Mouse (Mus musculus) liver, embryonic 14.5 days (tissue): Measurements from ENCODE around the gene Sptbn2. TPM values are rescaled to one million over a fixed set of nuclear protein-coding genes. Genes with fewer than 3 reads are reported as not detected.

ENCODE experiments used
- ATAC-seq: fragments of 200-750 bp; cut with Nextera tagmentation; 2 replicates; pipeline ENCODE4 v1.8.0; 2017; ENCODE audit warnings: moderate number of reproducible peaks, mild to moderate bottlenecking, moderate library complexity; ENCODE audit not compliant: insufficient read depth
- DNase-seq, 3 experiments: peaks; one replicate each; pipeline ENCODE4 v3.0.0-alpha.2; 2012 to 2013; ENCODE audit warnings: low read depth in 3 of 3, low spot score in 3 of 3
- H3K27ac ChIP-seq: fragments of 300-500 bp; sonication (generic); 2 replicates; pipeline ENCODE4 v1.5.1; 2014; ENCODE audit warnings: moderate library complexity, mild to moderate bottlenecking, control low read depth, inconsistent platforms
- H3K27me3 ChIP-seq: fragments of 300-500 bp; sonication (generic); 2 replicates; pipeline ENCODE4 v1.6.1; 2014; ENCODE audit warnings: mild to moderate bottlenecking, low read length, moderate library complexity; ENCODE audit not compliant: control insufficient read depth, insufficient read depth
- H3K36me3 ChIP-seq: fragments of 300-500 bp; sonication (generic); replicated peaks from 2 replicates; pipeline ENCODE4 v1.6.1; 2014; ENCODE audit warnings: low read depth; ENCODE audit not compliant: control insufficient read depth, insufficient read depth
- H3K4me1 ChIP-seq, 2 experiments: fragments of 200-500 bp in 1 of 2; fragments of 300-500 bp in 1 of 2; sonication (generic) in 1 of 2; replicated peaks; 2 replicates each; pipeline ENCODE4 v1.6.1; 2012 to 2014; ENCODE audit warnings: antibody characterized with exemption in 1 of 2, inconsistent platforms in 1 of 2, low read length in 1 of 2; ENCODE audit not compliant: control insufficient read depth in 2 of 2, insufficient read depth in 2 of 2
- H3K4me2 ChIP-seq: fragments of 300-500 bp; sonication (generic); 2 replicates; pipeline ENCODE4 v1.6.1; 2014; ENCODE audit warnings: low read depth, mild to moderate bottlenecking, control low read depth, moderate library complexity
- H3K4me3 ChIP-seq, 2 experiments: fragments of 200-500 bp in 1 of 2; fragments of 300-500 bp in 1 of 2; sonication (generic) in 1 of 2; 2 replicates each; pipeline ENCODE4 v1.5.1; 2012 to 2014; ENCODE audit warnings: low read depth in 2 of 2, low read length in 2 of 2, mild to moderate bottlenecking in 2 of 2, control low read depth in 1 of 2, inconsistent platforms in 1 of 2, moderate library complexity in 1 of 2; ENCODE audit not compliant: insufficient read depth in 1 of 2
- H3K9ac ChIP-seq: fragments of 300-500 bp; sonication (generic); replicated peaks from 2 replicates; pipeline ENCODE4 v1.6.1; 2014; ENCODE audit warnings: mild to moderate bottlenecking, control low read depth, moderate library complexity
- H3K9me3 ChIP-seq: fragments of 300-500 bp; sonication (generic); 2 replicates; pipeline ENCODE4 v1.6.1; 2016; ENCODE audit warnings: low read length, mixed read lengths; ENCODE audit not compliant: control insufficient read depth
- CTCF ChIP-seq: IDR thresholded peaks from 2 replicates; pipeline ENCODE4 v1.5.1; 2016; ENCODE audit warnings: antibody characterized with exemption, low read depth, control low read depth
- EP300 ChIP-seq: IDR thresholded peaks from 2 replicates; pipeline ENCODE4 v1.6.1; 2016; ENCODE audit warnings: antibody characterized with exemption, low read depth
- WGBS: fragments of 180-500 bp; shearing (Covaris S2); extraction: QIAGEN DNeasy Blood & Tissue Kit; methylation state at CpG from one replicate; pipeline ENCODE4 v1.1.7; 2014; ENCODE audit not compliant: insufficient replicate concordance; 5-methylcytosine and 5-hydroxymethylcytosine counted together
- polyA plus RNA-seq, 2 experiments: library from polyadenylated mRNA; depleted of rRNA in 1 of 2; stranded (reverse) in 1 of 2; unstranded in 1 of 2; fragments of >200 nt; fragmentation: Nextera tagmentation in 1 of 2; extraction: Ambion mirVana in 1 of 2; gene quantifications; 2 replicates each; pipeline versions ENCODE4 v1.2.1 to v1.2.3; 2012 to 2014

Gene Sptbn2
- polyA plus RNA-seq, 2 experiments: 0.03 to 0.04 TPM

DNA sequence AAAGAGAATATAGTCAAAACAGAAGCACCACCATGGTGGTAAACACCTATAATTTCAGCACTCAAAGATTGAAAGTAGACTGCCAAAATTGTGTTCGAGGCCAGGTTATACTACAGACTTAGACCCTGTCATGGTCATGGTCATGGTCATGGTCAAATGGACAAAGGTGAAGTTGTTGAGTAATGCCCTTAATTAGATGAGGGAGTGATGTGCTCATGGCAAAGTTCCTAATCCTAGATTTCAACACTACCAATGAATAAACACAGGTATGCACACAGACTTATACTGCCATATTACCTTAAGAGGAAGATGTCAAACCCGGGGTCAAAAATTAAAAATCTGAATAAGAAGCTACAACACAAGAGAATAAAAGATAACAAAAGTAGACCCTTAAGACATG is 75.3 kb downstream of the Sptbn2 start:
- 84% methylated on average over 2 of the region's 2 CpGs for WGBS
- Histone ChIP-seq H3K27ac (no peak overlapping the region), H3K4me1 (peaks cover 3 to 4% of the 10 kb centered on the region in 2 experiments), H3K9ac (no peak overlapping the region), H3K36me3 (peaks cover 94% of the 10 kb centered on the region), H3K27me3 (no peaks in the 10 kb centered on the region), H3K4me2 (no peak overlapping the region), H3K9me3 (no peaks in the 10 kb centered on the region), H3K4me3 (no peak overlapping the region)
- TF ChIP-seq CTCF (no peak), EP300 (no peak)
- DNase-seq: no peak
- ATAC-seq: no peak

DNA sequence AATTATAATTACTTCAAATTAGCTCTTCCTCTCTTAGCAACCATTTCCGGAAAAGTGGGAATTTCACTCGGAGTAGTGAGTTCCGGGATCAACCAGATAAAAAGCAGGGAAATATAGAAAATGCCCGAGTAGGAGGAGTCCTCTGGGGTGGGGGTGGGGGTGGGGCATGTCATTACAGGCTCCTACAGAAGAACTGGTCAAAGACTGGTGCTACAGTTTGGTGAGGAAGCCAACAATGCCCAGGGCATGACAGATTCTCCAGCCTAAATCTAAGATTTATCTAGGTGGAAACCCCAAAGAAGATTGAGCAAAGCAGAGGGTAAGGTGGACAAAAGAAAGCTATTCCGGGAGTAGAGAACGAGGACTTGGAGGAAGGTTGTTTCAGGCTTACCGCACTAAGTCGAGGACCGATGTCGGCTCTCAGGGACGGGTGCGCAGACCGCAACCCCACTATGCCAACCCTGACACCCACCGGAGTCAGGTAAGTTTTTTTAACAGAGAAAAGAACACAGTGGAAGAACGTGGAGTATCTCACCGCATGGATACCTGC is 82.4 kb downstream of the Sptbn2 start:
- Histone ChIP-seq H3K27ac (peak overlapping the region; percentile 85), H3K9me3 (no peaks in the 10 kb centered on the region), H3K9ac (peak overlapping the region; percentile 91), H3K36me3 (peaks cover 41% of the 10 kb centered on the region), H3K27me3 (no peaks in the 10 kb centered on the region), H3K4me3 (peak overlapping the region; percentile 95 to 98), H3K4me1 (peaks cover 26 to 29% of the 10 kb centered on the region in 2 experiments), H3K4me2 (peak overlapping the region; percentile 96)
- 1% methylated on average over 16 of the region's 16 CpGs for WGBS
- TF ChIP-seq CTCF: no peak
- TF ChIP-seq EP300: no peak
- no peak for DNase-seq
- ATAC-seq: peak; percentile 55; the same call in 1 of the 2 replicates

GRCm38 (mm10) chr19:4793831-4794422 is 83.0 kb downstream of the Sptbn2 start, which contains the start of gene Rbm4:
TSS of gene Rbm4 (minus strand) at chr19:4793901.
- H3K27me3 ChIP-seq: no peaks in the 10 kb centered on the region
- under 1% methylated on average over 31 of the region's 31 CpGs for WGBS
- peak within 1 kb of the TSS; percentile 95 to 98 for H3K4me3 ChIP-seq
- no peaks in the 10 kb centered on the region for H3K9me3 ChIP-seq
- H3K27ac ChIP-seq: peak within 1 kb of the TSS; percentile 85
- ATAC-seq (peak; percentile 96), DNase-seq (peak; percentile 100)
- TF ChIP-seq CTCF (no peak), EP300 (no peak; the same call in 1 of the 2 replicates)
- peaks cover 26 to 29% of the 10 kb centered on the region in 2 experiments for H3K4me1 ChIP-seq
- peak within 1 kb of the TSS; percentile 96 for H3K4me2 ChIP-seq
- H3K9ac ChIP-seq: peak within 1 kb of the TSS; percentile 91
- H3K36me3 ChIP-seq: peaks cover 41% of the 10 kb centered on the region

DNA sequence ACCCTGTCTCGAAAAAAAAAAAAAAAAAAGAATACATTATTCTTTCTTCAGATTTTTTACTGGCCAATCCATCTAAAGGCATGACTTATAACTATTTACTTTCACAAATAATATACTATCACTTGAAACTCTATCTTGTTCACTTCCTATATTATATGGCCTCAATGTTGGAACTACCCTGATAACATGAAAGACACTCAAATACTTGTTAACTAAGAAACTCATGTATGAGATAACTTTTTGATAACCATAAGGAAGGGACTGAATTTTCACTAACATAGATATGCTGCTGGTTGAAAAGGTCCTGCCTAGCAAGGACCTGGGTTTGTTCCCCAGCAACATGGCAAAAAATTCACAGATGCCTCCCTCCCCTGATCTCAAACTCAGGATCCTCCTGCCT is 85.0 kb downstream of the Sptbn2 start:
- H3K27me3 ChIP-seq: no peaks in the 10 kb centered on the region
- H3K9ac ChIP-seq: no peak overlapping the region; the same call in 1 of the 2 replicates
- H3K9me3 ChIP-seq: no peaks in the 10 kb centered on the region
- 64% methylated on average over 1 of the region's 1 CpGs for WGBS
- H3K36me3 ChIP-seq: peaks cover 37% of the 10 kb centered on the region
- no peak overlapping the region for H3K4me3 ChIP-seq
- TF ChIP-seq CTCF (no peak), EP300 (no peak)
- ATAC-seq (no peak), DNase-seq (no peak)
- peaks cover 22 to 26% of the 10 kb centered on the region in 2 experiments for H3K4me1 ChIP-seq
- H3K4me2 ChIP-seq: no peak overlapping the region
- no peak overlapping the region for H3K27ac ChIP-seq

GRCm38 (mm10) chr19:4797846-4798245 is 86.9 kb downstream of the Sptbn2 start:
- WGBS: 88% methylated on average over 2 of the region's 2 CpGs
- TF ChIP-seq CTCF (no peak), EP300 (no peak)
- Histone ChIP-seq H3K27ac (no peak overlapping the region), H3K4me2 (no peak overlapping the region), H3K9me3 (no peaks in the 10 kb centered on the region), H3K4me1 (peaks cover 17 to 20% of the 10 kb centered on the region in 2 experiments), H3K27me3 (no peaks in the 10 kb centered on the region), H3K9ac (no peak overlapping the region), H3K4me3 (no peak overlapping the region), H3K36me3 (peaks cover 43% of the 10 kb centered on the region)
- ATAC-seq (no peak), DNase-seq (no peak)
